Mouse (Mus musculus): Measurements from ENCODE around the gene Them7.

- TF ChIP-seq MYOD1 (IDR thresholded peaks at IDR 0.05; ENCODE audit: control insufficient read depth, insufficient read length, low read depth) (no peak), CTCF (IDR thresholded peaks at IDR 0.05; ENCODE audit: control insufficient read depth, insufficient read depth, insufficient read length) (no peak), MAX (IDR thresholded peaks at IDR 0.05) (no peak), MYOG (IDR thresholded peaks at IDR 0.05; ENCODE audit: control insufficient read depth, extremely low read depth, insufficient read length) (no peak), CEBPB (IDR thresholded peaks at IDR 0.05; ENCODE audit: low read depth) (no peak), USF1 (IDR thresholded peaks at IDR 0.05; ENCODE audit: low read depth) (no peak)
These were observed 60.7 kb downstream of the Them7 start for GRCm38 (mm10) chr2:105284855-105285254.

Measured in C2C12 (cell line).